8 mouse cellular contexts compared by ENCODE assay signal in the genomic region with DNA sequence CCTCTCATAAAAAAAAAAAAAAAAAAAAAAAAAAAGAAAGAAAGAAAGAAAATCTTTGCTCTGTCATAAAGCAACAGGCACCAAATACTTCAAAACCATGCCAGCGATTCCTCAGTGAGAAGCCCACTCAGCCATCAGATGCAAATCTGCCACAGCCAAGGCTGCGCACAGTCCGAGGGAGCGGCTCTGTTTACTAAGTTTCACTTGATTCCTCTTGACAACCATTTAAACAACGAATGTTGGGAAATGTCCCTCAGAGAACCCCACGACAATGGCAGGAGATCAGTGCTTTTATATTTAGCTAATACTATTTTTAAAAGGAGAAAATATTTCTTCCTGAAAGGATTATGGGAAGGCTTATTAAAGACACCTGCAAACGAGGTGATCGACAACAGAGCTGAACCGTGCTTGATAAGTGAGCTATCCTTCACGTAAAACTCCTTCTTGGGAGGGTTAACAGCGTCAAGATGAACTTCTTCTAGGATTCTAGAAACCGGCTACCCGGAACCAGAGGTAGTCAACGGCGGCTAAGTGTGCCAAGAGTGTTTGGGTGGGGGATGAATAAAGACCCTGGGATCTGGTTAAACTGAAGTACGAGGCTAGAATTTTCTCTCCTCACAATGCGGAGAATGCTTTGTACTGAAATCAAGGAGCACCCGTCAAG.
DNase-seq lines count a peak whose midpoint lies in the region; ATAC-seq lines count a peak whose summit lies in the region.

No protein-coding gene starts in this region.

- no peaks in the 10 kb centered on the region for H3K9me3 ChIP-seq in hindbrain, embryonic 13.5 days

- WGBS in hindbrain, embryonic 13.5 days = 41% methylated on average over 18 of the region's 18 CpGs

- peak overlapping the region; percentile 23 for H3K4me3 ChIP-seq in hindbrain, embryonic 13.5 days

- 0 out of 2 replicates have a peak, but pooled peaks cover 18% of the 10 kb centered on the region for H3K27me3 ChIP-seq in hindbrain, embryonic 13.5 days

- peak; percentile 31 to 34 for DNase-seq in cerebellum, postnatal 10 days
- DNase-seq in cerebellum, postnatal 4 days (ENCODE audit: low spot score in 2 of 2) = no peak
- peak; percentile 17 for DNase-seq in c-Kit-positive CD71-positive TER-119-negative erythroid progenitor cells, embryonic 14.5 days (ENCODE audit: low read depth)
- peak; percentile 6 for DNase-seq in lung, postnatal 14 days
- DNase-seq in adrenal gland, postnatal 10 days = no peak
- DNase-seq in ovary, postnatal 36 days (ENCODE audit: low spot score) = no peak
- no peak for DNase-seq in cerebellum, postnatal 25 days

- H3K36me3 ChIP-seq in hindbrain, embryonic 13.5 days = no peaks in the 10 kb centered on the region

- peak overlapping the region; percentile 53; the same call in 1 of the 2 replicates for H3K9ac ChIP-seq in hindbrain, embryonic 13.5 days

- H3K4me1 ChIP-seq in hindbrain, embryonic 13.5 days (replicated peaks) = peaks cover 21% of the 10 kb centered on the region

- peak overlapping the region; percentile 48 for H3K4me2 ChIP-seq in hindbrain, embryonic 13.5 days

- ATAC-seq in hindbrain, embryonic 13.5 days (ENCODE audit: low FRiP score) = 0 out of 2 replicates have a peak, but pooled peaks have one; percentile 10

- H3K27ac ChIP-seq in hindbrain, embryonic 13.5 days = no peak overlapping the region

Comparison
In these comparisons a context has a peak if more than half of its experiments do, and no peak if none do; other contexts are left out.
1. DNase-seq: peak in cerebellum, postnatal 10 days (2 of 2), c-Kit-positive CD71-positive TER-119-negative erythroid progenitor cells, embryonic 14.5 days (single experiment) and lung, postnatal 14 days (single experiment); none in cerebellum, postnatal 4 days (0 of 2), adrenal gland, postnatal 10 days (single experiment), ovary, postnatal 36 days (single experiment) and cerebellum, postnatal 25 days (0 of 2).